Mouse (Mus musculus): Measurements from ENCODE around the gene Gm3373.
"Not testable (repeated sequence)": the region's sequence is repeated elsewhere in the genome, so short reads cannot be mapped to it uniquely, and the experiment has no call there.

The Gm3373 gene

GRCm38 (mm10) chr14:5741477-5741876, at the start of gene Gm3373:
Gm3373 (minus strand) TSS chr14:5741577.
- DNase-seq (ENCODE audit: low spot score in 2 of 2) = not testable (repeated sequence)

- not testable (repeated sequence) for DNase-seq (ENCODE audit: low spot score in 2 of 2)
Measured at GRCm38 (mm10) chr14:5687357-5687756, 54.0 kb downstream of the Gm3373 start, which contains the start of gene Gm9603. Gm9603 (minus strand) TSS chr14:5687457.
